Mouse (Mus musculus): Measurements from ENCODE around the gene Chuk. TPM values are rescaled to one million over a fixed set of nuclear protein-coding genes. Genes with fewer than 3 reads are reported as not detected.

The Chuk gene
- polyA plus RNA-seq, 2 experiments: 37.0 to 64.9 TPM

DNA sequence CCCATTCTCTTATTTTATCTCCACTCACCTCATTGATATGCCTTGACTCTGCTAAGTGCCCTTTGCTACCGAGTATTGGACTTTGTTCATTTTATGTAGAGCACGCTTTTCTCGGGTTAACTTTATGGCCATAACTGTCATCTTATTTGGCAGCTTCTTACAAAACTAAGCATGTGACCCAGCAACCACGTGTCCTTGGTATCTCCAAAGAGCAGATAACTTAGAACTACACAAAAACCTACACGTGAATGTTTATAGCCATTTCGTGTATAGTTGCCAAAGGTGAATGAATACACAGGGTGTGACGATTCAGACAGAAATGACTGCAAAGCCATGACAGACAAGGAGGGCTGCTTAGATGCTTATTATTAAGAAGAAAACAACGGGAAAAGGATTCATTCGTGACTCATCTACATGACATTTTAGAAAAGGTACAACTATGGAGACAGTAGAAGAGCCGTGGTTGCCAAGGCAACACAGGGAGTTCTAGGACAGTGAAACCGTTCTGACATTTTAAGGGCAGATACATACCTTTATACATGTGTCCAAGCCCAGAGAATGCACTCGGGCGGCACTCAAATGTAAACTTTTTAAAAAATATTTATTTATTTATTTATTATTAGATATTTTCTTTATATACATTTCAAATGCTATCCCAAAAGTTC, 82.2 kb downstream of the Chuk start:
- no peak for ATAC-seq (ENCODE audit: low FRiP score, low read depth)

More for the DNA sequence above, 82.2 kb downstream of the Chuk start:
- H3K4me2 ChIP-seq (replicated peaks; ENCODE audit: low read depth, low read length, severe bottlenecking): no peak overlapping the region
- H3K36me3 ChIP-seq (ENCODE audit: control insufficient read depth, insufficient read depth, low read length): no peaks in the 10 kb centered on the region
- H3K4me1 ChIP-seq (ENCODE audit: control insufficient read depth, insufficient read depth, low read length): no peaks in the 10 kb centered on the region
- no peak for TF ChIP-seq POLR2A (IDR thresholded peaks at IDR 0.05; ENCODE audit: borderline replicate concordance, extremely low read depth, insufficient read depth, insufficient read length)
- no peak overlapping the region for H3K27ac ChIP-seq (replicated peaks; ENCODE audit: low read depth, low read length)
- H3K4me3 ChIP-seq (replicated peaks; ENCODE audit: low read length): no peak overlapping the region
- DNase-seq (ENCODE audit: low spot score): no peak
- WGBS: 88% methylated on average over 13 of the region's 13 CpGs
- no peaks in the 10 kb centered on the region for H3K9me3 ChIP-seq (ENCODE audit: control insufficient read depth, low read length)
- no peaks in the 10 kb centered on the region for H3K27me3 ChIP-seq (ENCODE audit: control insufficient read depth, insufficient read depth, low read length)
- no peak overlapping the region for H3K9ac ChIP-seq (ENCODE audit: low read depth, low read length, severe bottlenecking)

Other genes with a start within 250 kb of the Chuk start
- gene Dnmbp, start 167.3 kb downstream of the Chuk start, polyA plus RNA-seq (2012; rRNA removed): 33.0 and 39.7 TPM in 2 replicates
- 23.3 and 26.1 TPM in 2 replicates for gene Dnmbp, start 167.3 kb downstream of the Chuk start, polyA plus RNA-seq (2014; fragmentation: Nextera tagmentation; extraction: Ambion mirVana)
- gene Cpn1, start 120.9 kb downstream of the Chuk start, polyA plus RNA-seq (2012; rRNA removed): 0.19 and 0.26 TPM in 2 replicates
- 0.14 TPM in 1 of 2 replicates, not detected in the other for gene Cpn1, start 120.9 kb downstream of the Chuk start, polyA plus RNA-seq (2014; fragmentation: Nextera tagmentation; extraction: Ambion mirVana)
- 0.04 and 0.05 TPM in 2 replicates for gene Cyp2c23, start 78.3 kb downstream of the Chuk start, polyA plus RNA-seq (2012; rRNA removed)
- 0.12 TPM in 1 of 2 replicates, not detected in the other for gene Cyp2c23, start 78.3 kb downstream of the Chuk start, polyA plus RNA-seq (2014; fragmentation: Nextera tagmentation; extraction: Ambion mirVana)
- gene Erlin1, start 37.7 kb downstream of the Chuk start, polyA plus RNA-seq (2012; rRNA removed): 31.4 and 35.9 TPM in 2 replicates
- 32.3 and 38.0 TPM in 2 replicates for gene Erlin1, start 37.7 kb downstream of the Chuk start, polyA plus RNA-seq (2014; fragmentation: Nextera tagmentation; extraction: Ambion mirVana)
- gene Cwf19l1, start 28.4 kb upstream of the Chuk start, polyA plus RNA-seq (2012; rRNA removed): 21.6 and 25.2 TPM in 2 replicates
- 26.3 and 29.6 TPM in 2 replicates for gene Cwf19l1, start 28.4 kb upstream of the Chuk start, polyA plus RNA-seq (2014; fragmentation: Nextera tagmentation; extraction: Ambion mirVana)
- 50.5 and 74.8 TPM in 2 replicates for gene Bloc1s2, start 39.0 kb upstream of the Chuk start, polyA plus RNA-seq (2012; rRNA removed)
- 82.1 and 87.5 TPM in 2 replicates for gene Bloc1s2, start 39.0 kb upstream of the Chuk start, polyA plus RNA-seq (2014; fragmentation: Nextera tagmentation; extraction: Ambion mirVana)
- 0.01 and 0.03 TPM in 2 replicates for gene Pkd2l1, start 85.0 kb upstream of the Chuk start, polyA plus RNA-seq (2012; rRNA removed)
- gene Pkd2l1, start 85.0 kb upstream of the Chuk start, polyA plus RNA-seq (2014; fragmentation: Nextera tagmentation; extraction: Ambion mirVana): not detected in 2 replicates
- gene Scd3, start 95.8 kb upstream of the Chuk start, polyA plus RNA-seq (2012; rRNA removed): not detected in 2 replicates
- gene Scd3, start 95.8 kb upstream of the Chuk start, polyA plus RNA-seq (2014; fragmentation: Nextera tagmentation; extraction: Ambion mirVana): 0.21 TPM in 1 of 2 replicates, not detected in the other
- 274 and 383 TPM in 2 replicates for gene Scd2, start 186.2 kb upstream of the Chuk start, polyA plus RNA-seq (2012; rRNA removed)
- 216 and 218 TPM in 2 replicates for gene Scd2, start 186.2 kb upstream of the Chuk start, polyA plus RNA-seq (2014; fragmentation: Nextera tagmentation; extraction: Ambion mirVana)
- 0.76 and 0.80 TPM in 2 replicates for gene Scd4, start 225.6 kb upstream of the Chuk start, polyA plus RNA-seq (2012; rRNA removed)
- gene Scd4, start 225.6 kb upstream of the Chuk start, polyA plus RNA-seq (2014; fragmentation: Nextera tagmentation; extraction: Ambion mirVana): 0.12 and 0.35 TPM in 2 replicates

Data from limb, embryonic 14.5 days (tissue).